Mouse (Mus musculus) spleen, postnatal 4 days (tissue): ENCODE measurements around the gene Mrpl43.

Experiments used
- DNase-seq, 2 experiments: peaks; one replicate each; pipeline ENCODE4 v3.0.0; 2022; ENCODE audit warnings: low spot score in 2 of 2

The Mrpl43 gene

GRCm38 (mm10) chr19:45007425-45008191 lies 1.4 kb upstream of the Mrpl43 start:
- DNase-seq = no peak

- no peak for DNase-seq
These were observed 779 bp upstream of the Mrpl43 start for GRCm38 (mm10) chr19:45007021-45007420.

GRCm38 (mm10) chr19:45005444-45005843 lies 798 bp downstream of the Mrpl43 start, which contains the start of gene Twnk:
TSS of gene Twnk (plus strand) at chr19:45005663.
- DNase-seq = peak; percentile 82 to 88

GRCm38 (mm10) chr19:45003740-45004516 lies 2.3 kb downstream of the Mrpl43 start:
- peak in 1 of 2 experiments; percentile 53 for DNase-seq

- DNase-seq = peak in 1 of 2 experiments; percentile 60
These were observed 3.9 kb downstream of the Mrpl43 start for GRCm38 (mm10) chr19:45002301-45002700.

GRCm38 (mm10) chr19:44999647-45000046 lies 6.6 kb downstream of the Mrpl43 start:
- DNase-seq = peak in 1 of 2 experiments; percentile 52

- no peak for DNase-seq
These were observed 8.5 kb downstream of the Mrpl43 start for GRCm38 (mm10) chr19:44997786-44998185.

GRCm38 (mm10) chr19:44992712-44993111 lies 13.5 kb downstream of the Mrpl43 start:
- DNase-seq = no peak

- DNase-seq = no peak
These were observed 14.0 kb downstream of the Mrpl43 start for GRCm38 (mm10) chr19:44992246-44992645.

GRCm38 (mm10) chr19:44991031-44991430 lies 15.2 kb downstream of the Mrpl43 start:
- no peak for DNase-seq

DNA sequence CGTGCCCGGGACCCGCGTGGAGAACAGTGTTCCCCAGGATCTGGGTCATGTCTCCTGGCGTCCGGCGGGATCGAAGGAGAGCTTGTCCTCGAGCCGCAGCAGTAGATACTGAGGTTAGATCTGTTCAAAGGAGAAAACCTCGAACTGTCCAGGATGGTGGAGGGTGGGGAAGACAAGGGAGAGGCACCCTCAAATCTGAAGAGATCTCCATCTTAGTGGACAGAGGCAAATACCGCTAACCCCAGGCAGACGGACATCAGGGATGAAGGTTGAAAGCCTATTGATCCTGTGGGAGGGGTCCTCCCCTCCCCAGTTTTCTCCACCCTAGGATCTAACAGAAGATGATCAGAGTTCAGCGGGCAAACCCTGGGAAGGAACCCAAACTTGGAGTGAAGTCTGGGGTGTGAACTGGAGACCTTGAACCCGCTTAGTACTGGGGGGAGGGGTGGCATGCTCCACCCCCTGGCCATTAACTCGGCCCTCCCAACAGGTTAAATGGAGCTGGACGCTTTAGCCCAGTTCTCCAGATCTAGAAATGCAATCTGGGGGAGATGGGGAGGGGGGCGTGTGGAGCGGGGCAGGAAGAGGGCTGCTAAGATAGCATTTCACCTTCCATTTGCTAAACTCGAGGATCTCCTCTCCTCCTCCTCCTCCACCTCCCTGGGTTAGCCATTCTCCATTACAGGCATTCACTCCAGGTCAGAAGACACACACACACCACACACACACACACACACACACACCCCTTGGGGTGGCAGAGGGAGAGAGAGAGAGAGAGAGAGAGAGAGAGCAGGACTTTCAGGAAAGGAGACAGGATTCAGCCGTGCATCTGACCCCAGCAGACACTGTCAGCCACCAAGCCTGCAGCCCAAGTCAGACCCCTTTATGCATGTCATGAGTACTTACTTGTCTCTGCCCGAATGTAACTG lies 16.4 kb downstream of the Mrpl43 start:
- DNase-seq = peak in 1 of 2 experiments; percentile 58

DNA sequence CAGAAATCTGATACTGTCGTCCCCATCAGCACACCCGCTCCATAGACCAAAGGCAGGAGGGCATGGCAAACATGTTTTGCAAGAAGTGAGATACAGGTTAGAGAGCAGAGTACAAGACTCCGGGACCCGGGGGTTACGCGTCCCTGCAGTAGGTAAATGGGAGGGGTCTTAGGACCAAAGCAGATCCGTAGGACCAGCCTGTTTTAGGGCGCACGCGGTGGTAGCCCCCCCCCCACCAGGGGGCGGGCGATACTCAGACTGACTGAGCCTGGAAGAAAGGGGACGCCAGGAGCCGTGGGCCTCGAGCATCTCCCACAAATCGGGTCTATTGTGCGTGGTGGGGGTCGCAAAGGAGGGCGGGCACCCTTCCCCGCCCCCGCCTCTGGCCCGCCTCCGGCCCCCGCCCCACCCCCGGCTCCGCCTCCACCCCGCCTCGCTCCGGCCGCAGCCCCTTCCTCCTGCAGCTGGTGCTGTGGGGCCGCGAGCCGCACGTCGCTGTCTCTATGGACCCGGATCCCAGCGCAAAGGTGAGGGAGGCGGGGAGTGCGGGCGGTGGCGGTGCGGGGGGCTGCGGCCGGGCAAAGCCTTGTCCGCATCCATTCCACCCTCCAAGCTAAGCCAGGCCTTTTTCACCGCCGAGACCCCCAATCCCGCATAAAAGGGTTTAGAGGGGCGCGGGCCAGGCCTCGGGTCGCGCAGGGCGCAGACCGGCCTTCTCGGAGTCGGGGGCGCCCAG lies 17.2 kb downstream of the Mrpl43 start, which contains the start of gene Sema4g:
Gene Sema4g (plus strand): TSS at position 271 of the 736 bp plus-strand sequence.
- peak in 1 of 2 experiments; percentile 65 for DNase-seq

- no peak for DNase-seq
These were observed 17.9 kb downstream of the Mrpl43 start for GRCm38 (mm10) chr19:44988321-44988720.

GRCm38 (mm10) chr19:44987851-44988250 lies 18.4 kb downstream of the Mrpl43 start:
- DNase-seq = no peak

DNA sequence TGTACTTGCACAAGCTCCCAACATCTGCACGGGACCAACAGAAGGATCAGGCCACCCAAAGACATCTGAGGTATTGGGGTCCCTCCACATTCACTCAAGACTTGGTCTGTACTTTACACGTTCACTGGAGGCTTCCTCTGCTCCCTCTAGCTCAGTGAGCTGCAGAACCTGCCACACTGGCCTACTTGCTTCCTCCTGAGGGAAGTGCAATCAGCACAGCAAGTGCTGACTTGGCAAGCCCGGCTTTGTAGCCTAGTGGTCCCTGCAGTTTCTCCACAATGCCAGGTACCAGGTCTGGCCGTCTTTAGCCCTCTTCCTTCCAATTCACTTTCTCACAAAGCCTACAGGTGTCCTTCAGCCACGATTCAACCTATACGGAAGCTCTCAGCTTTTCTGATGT lies 19.2 kb downstream of the Mrpl43 start:
- DNase-seq = no peak

DNA sequence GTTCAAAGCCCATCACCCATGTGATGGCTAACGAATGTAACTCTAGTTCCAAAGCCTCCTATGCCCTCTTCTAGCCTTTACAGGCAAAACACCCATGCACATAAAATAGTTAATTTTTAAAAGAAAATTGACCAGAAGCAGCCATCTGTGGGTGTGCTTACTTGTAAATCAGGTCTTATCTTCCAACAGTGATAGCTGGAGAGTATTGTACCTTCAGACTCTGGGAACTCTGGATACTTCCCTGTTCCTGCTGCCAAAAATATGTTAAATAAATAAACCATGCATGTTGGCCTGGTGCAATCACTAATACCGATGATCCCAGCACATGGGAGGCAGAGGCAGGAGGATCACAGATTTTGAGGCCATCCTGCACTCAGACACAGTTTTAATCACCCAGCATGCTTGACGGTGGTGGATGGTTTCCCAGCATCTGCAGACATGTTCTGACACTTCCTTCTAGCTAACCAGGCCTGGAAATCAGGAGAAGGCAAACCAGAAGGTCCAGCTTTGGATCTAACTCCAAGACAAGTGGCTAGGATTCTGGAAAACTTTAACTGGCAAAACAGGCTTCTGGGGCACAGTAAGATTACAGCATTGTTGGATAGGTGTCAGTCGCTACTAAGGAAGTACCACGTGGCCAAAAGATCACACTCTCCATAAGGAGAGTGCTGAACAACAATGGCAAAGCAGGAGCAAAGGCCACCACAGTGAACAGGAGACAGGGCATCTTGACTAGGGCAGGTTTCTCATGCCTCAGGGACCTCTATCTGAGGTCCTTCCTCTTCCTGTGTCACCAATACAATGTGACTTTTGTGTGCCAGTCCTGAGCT lies 20.9 kb downstream of the Mrpl43 start:
- DNase-seq = no peak

DNA sequence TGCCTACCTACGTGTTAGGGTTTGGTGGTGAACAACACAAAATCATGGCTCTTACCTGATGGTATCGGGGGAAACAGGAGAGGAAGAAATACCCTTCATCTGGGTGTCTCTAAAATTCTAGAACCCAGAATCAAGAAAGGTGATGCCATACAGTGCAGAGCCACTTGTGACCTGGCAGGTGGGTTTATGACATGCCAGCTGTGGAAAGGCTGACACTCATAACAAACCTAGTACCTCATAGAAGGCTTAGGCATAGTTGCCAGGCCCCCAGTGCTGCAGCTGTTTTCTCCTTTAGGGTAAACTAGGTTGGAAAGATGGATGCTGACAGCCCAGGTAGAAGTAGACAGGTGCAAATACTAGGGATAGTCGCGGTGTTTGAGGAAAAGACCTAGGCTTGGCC lies 21.8 kb downstream of the Mrpl43 start:
- DNase-seq = no peak

DNA sequence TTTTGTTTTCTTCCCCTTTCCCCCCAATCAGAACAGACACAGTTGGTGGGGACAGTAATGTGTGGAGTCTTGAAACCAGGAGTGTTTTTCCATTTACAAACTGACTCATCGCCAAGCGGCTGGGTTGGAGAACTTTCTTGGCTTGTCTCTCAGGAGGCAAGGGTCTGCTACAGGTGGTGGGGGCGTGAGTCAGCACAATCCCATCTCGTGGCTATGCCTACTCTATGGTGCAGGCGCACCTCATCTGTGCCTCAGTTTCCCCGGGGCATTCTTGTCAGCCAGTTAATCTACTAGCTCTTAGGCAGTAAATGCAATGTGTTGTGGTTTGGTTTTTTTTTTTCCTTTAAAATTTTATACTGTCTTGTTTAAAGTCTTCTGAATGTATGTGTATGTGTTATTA lies 22.9 kb downstream of the Mrpl43 start:
- no peak for DNase-seq

DNA sequence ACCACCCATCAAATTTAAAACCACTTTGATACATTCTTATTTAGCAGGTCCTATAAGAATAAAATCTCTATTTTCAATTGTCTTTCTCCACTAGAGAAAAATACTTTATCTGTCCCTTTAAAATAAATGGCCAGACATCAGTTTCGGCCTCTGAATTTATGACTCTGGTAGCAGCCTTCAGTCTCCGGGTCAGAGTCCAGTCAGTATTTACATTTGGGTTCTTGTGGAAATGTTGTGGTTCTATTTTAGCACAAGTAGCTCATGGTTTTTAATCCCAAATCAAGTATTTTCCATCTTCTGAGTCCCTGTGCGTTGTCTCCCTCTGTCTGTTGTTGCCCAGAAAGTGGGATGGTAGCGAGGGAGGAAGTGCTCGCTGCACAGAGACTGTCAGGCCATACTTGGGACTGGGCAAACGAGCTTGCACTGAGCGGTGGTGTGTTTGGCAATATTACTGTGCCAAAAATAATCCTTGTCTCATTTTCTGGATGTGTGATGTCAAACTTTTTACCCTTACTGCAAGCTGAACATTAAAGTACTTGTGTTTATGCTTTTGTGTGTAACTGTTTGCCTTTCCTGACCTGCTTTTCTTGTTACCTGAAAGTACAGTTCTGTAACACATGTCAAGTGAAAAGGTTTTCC lies 23.6 kb downstream of the Mrpl43 start:
- DNase-seq = no peak

DNA sequence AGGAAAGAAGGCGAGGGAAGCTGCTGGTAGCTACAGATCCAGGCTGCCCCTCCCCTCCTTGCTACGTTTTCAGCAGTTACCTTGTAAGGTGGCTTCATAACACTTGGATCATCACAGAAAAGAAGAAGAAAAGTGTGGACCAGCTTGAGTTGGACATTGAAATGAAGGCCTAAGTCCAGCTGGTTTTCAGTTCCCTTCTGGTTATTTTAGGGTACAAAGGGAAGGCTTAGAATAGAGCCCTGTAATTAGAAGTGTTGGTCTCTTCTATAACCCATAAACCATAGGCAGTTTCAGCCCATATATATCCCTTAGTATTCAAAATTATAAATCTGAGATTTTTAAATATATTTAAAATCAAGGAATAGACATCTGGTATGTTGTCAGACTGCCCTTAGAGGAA lies 25.5 kb downstream of the Mrpl43 start:
- no peak for DNase-seq
